Mouse (Mus musculus): ENCODE results near the gene Helb.

Helb gene

DNA sequence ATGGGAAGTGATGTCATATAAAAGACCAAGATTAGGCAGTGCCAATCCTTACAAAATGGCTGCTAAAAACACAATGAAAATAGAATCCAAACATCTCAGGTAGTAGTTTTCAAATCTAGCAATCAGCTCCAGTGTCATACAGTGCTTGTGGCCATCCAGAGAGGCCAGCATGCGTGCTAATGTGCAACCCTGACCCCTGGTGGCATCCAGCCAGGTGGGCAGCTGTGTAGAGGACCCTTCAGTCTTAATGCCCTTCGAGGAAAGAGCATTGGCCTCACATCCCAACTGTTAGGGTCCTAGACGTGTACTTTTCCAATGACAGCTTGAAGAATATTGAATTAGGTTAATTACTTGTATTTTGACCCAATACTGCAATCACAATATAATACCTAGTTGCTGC, 34.9 kb downstream of the Helb start:
- DNase-seq, result no peak

DNA sequence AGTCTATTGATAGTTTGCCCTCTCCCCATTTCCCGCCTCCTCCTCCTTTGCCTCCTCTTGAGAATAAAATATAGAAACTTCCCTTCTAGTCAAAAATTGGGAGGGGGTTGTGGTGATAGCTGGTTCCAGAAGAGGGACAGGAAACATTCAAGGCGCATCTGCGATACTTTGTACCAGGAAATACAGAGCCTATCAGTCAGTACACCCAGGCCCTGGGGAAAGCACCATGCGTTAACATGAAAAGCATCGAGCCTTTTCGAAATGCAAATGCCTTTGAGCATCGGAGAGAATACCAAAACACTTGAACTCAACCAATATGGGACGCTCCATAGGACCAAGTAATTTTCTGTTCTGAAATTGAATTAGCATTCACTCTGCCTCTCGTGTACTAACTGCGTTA, 46.5 kb downstream of the Helb start:
- DNase-seq, result no peak

DNA sequence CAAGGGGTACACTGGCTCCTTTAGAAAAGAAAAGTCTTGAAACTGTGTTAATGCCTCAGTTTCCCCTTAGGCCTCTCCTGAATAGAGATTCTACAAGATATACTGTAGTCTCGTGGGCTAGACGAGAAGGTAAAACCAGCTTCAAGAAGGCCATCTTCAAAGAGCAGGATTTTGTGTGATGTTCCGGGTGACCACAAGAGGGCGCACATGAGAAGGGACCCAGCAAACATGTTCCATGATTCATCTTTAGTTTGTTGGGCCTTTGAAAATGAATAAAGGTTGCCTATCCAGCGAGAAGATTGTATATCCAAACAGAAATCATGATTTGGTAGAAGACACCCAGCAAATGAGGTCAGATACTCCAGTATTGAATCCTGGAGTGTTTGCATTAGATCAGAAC, 48.4 kb downstream of the Helb start:
- peak; percentile 79 for DNase-seq

DNA sequence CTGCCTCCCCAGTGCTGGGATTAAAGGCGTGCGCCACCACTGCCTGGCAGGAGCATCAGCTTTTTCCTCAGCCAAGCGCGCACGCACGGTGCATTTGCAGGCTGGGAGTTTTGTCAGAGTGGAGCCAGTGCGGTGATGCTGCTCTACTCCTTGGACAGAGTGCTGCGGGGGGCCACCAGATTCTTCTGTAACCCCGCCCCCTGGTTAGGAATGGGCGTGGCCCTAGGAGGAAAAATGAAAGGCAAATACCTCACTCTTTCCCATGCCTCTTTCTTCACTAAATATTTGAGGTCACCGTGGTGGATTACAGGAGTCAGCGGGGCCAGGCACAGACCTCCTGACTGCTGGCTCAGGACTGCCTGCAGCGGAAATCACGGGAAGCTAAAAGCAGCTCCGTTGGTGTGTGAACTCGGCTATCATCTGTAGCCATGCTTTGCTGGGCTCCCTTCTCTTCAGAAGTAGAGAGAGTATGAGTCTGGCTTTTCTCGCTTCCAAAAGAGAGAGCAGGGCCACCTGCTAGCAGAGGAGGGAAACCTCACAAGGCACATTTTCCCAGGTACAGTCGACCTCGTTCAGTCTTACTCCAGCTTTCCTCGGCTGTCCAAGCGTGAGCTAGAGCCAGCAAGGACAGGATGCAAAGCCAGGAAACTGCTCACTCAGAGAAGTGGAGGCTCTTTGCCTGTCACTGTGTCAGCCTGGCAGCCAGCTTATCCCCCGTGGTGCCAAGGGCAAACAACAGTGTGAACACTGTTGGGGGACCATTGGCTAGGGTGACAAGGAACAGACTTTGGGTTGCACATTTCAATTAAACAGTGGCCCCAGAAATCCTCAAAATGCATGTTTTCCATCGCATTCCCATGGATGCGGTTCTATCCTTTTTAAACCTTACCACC, 51.3 kb downstream of the Helb start:
- DNase-seq, result no peak

DNA sequence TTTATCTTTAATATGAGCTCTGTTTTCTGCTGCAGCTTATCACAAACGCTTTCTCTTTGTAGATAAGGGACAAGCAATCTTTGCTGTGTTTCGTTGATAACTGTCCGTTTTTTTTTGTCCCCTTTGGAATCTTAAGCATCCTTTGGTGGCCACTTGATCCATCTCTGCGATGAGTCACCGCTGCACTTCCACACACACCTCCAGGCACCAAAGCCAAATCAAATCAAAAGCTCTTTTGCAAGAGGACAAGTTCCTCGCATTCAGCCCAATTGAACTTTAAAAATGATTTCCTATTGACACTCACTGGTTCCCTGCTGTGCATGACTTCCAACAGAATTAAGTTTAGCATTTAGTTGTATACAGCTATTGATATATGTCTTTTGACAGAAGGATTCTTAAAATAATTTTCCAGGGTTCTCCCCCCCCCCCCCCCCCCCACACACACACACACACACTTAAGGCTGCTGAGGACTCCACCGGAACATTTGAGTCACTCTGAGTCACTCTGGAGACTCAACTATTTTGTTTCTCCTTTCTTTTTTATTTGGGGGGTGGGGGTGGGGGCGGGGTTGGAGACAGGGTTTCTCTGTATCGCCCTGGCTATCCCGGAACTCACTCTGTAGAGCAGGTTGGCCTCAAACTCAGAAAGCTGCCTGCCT, 52.1 kb downstream of the Helb start:
- DNase-seq, result no peak

DNA sequence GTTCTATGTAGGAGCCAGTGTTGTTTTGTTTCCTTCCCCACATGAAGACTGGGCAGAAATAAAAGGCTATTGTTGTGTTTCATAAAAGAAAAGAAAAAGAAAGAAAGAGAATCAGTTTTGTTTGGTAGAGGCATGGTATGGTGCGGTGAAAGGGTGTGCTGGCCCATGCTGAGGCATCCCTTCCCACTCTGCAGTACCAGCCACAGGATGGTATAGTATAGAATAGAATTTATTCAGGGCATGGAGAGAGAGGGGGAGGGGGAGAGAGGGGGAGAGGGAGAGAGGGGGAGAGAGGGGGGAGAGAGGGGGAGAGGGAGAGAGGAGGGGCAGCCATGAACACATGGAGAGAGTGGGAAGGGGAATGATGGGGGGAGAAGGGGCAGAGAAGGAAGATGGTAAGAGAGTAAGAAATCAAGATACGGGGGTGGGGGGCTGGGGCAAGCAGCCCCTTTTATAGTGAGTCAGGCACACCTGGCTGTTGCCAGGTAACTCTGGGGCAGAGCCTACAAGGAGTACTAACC, 68.0 kb downstream of the Helb start:
- no peak for DNase-seq

DNA sequence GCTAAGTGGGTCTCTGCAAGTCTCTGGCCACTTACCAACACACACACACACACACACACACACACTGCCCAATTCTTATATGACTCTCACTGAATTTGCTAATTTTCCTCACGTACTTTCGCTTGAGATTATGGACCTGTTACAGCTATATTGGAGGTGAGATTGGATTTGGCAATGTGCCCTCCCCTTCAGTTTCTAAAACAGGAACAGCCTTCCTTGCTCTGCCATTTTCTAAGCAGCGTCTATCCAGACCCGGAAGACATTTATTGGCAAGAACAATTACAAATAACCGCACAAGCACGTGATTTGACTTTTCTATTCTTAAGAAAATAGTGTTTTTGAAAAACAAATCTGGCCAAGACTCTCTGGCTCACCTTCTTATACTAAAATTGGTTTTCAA, 68.5 kb downstream of the Helb start:
- no peak for DNase-seq

DNA sequence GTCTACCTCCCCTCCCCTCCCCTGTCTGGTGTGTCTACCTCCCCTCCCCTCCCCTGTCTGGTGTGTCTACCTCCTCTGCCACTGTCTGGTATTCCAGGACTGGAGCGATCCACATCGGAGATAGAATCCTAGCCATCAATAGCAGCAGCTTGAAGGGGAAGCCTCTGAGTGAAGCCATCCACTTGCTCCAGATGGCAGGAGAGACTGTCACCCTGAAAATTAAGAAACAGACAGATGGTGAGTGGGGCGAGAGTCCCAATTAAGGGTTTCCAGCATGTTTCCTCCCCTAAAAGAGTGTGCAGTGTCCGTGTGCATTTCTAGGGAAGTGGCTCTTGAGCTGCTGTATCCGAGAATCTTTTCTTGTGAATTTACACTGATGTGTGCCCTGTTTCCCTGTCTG, 74.6 kb downstream of the Helb start:
- DNase-seq, result no peak

DNA sequence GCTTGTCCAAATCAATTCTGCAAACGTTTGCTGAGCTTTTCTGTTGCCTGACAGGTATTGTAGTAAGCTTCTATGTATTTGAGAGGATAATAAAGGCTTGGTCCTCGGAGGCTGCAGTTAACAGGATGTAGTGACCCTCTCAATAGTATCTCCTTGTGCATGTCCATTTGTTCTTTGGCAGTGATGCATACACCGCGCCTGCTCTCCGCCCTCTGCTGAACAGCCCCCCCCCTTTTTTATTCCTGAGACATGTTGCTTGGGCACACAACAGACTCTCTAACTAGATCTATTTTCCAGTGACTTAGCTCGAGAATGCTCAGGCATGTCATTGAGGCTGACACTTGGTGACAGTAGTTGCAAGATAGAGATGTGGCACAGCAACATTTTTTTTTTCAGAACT, 77.0 kb downstream of the Helb start:
- DNase-seq, result no peak

DNA sequence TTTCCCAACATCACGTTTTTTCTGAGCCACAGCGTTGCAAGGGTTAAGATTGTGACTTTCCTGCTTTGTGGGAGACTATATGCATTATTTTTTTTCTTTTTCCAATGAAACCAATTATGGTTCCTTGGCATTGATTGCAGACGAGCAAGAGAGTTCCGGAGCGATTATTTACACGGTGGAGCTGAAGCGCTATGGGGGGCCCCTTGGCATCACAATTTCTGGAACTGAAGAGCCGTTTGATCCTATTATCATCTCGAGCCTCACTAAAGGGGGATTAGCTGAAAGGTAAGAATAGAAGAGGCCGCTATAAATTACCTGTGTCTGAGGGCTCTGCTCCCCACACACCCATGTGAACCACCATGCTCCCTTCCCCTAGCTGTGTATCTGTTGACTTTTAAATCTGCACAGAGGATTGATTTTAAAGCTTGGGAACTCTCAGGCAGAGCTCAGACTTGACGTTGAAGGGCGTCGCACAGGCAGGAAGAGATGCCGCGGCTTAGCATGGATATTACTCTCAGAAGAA, 77.5 kb downstream of the Helb start:
- DNase-seq, result no peak

DNA sequence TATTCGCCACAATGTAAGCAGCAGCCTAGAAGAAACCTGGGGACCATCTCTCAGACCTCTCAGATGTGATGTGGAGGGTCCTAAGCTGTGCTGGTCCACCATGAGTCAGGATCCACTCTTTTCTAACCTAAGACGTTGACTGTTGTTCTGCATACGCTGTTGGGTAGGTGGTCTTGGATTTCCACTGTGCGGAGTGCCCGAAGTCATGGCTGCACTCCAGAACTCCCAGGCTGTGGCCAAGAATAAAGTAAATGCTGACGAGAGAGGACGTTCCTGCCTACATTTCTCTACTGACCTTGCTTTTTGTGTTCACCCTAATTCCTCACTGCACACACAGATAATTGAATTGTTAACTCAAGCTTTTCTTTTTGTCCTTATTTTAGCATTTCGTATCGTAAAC, 78.9 kb downstream of the Helb start:
- no peak for DNase-seq
